Mouse (Mus musculus): ENCODE measurements around the gene Spin2d. TPM values are rescaled to one million over a fixed set of nuclear protein-coding genes. Genes with fewer than 3 reads are reported as not detected.
"Not testable (repeated sequence)": the region's sequence is repeated elsewhere in the genome, so short reads cannot be mapped to it uniquely, and the experiment has no call there.

Spin2d gene
- polyA plus RNA-seq (2014; fragmentation: Nextera tagmentation; extraction: Ambion mirVana), result not detected in 2 replicates

- not testable (repeated sequence) for H3K27me3 ChIP-seq (ENCODE audit: control insufficient read depth, insufficient read depth, low read length); H3K9ac ChIP-seq (ENCODE audit: low read length); H3K9me3 ChIP-seq (ENCODE audit: control insufficient read depth, low read length); H3K4me2 ChIP-seq (ENCODE audit: low read depth, severe bottlenecking); DNase-seq (ENCODE audit: low spot score); ATAC-seq (ENCODE audit: insufficient number of reproducible peaks, low FRiP score, low TSS enrichment, low read depth); H3K27ac ChIP-seq (replicated peaks; ENCODE audit: low read depth, low read length); H3K4me3 ChIP-seq (ENCODE audit: low read depth, low read length); H3K4me1 ChIP-seq (ENCODE audit: control insufficient read depth, insufficient read depth, low read length); H3K36me3 ChIP-seq (ENCODE audit: control insufficient read depth, insufficient read depth, low read length)
- 79% methylated on average over 4 of the region's 15 CpGs for WGBS
These were observed at the start of gene Spin2d for GRCm38 (mm10) chrX:73176889-73177288. Gene Spin2d (minus strand): TSS chrX:73176989.

- Histone ChIP-seq H3K36me3 (ENCODE audit: control insufficient read depth, insufficient read depth, low read length) (no peaks in the 10 kb centered on the region), H3K4me2 (ENCODE audit: low read depth, severe bottlenecking) (no peak overlapping the region), H3K4me1 (ENCODE audit: control insufficient read depth, insufficient read depth, low read length) (no peaks in the 10 kb centered on the region), H3K4me3 (ENCODE audit: low read depth, low read length) (no peak overlapping the region), H3K27ac (replicated peaks; ENCODE audit: low read depth, low read length) (no peak overlapping the region), H3K9ac (ENCODE audit: low read length) (no peak overlapping the region), H3K27me3 (ENCODE audit: control insufficient read depth, insufficient read depth, low read length) (peaks cover 8% of the 10 kb centered on the region; the same call in 1 of the 2 replicates), H3K9me3 (ENCODE audit: control insufficient read depth, low read length) (no peaks in the 10 kb centered on the region)
- no peak for ATAC-seq (ENCODE audit: insufficient number of reproducible peaks, low FRiP score, low TSS enrichment, low read depth)
- DNase-seq (ENCODE audit: low spot score), result no peak
- 50% methylated on average over 1 of the region's 1 CpGs for WGBS
These were observed 48.6 kb upstream of the Spin2d start for GRCm38 (mm10) chrX:73225365-73225764.

- H3K36me3 ChIP-seq (ENCODE audit: control insufficient read depth, insufficient read depth, low read length); DNase-seq (ENCODE audit: low spot score); H3K4me3 ChIP-seq (ENCODE audit: low read depth, low read length); H3K9me3 ChIP-seq (ENCODE audit: control insufficient read depth, low read length); H3K27ac ChIP-seq (replicated peaks; ENCODE audit: low read depth, low read length); H3K4me1 ChIP-seq (ENCODE audit: control insufficient read depth, insufficient read depth, low read length); H3K9ac ChIP-seq (ENCODE audit: low read length); ATAC-seq (ENCODE audit: insufficient number of reproducible peaks, low FRiP score, low TSS enrichment, low read depth); H3K4me2 ChIP-seq (ENCODE audit: low read depth, severe bottlenecking); H3K27me3 ChIP-seq (ENCODE audit: control insufficient read depth, insufficient read depth, low read length): not testable (repeated sequence)
- WGBS, result 81% methylated on average over 12 of the region's 19 CpGs
These were observed 37.2 kb upstream of the Spin2d start, which contains the start of gene Xlr4b for GRCm38 (mm10) chrX:73213819-73214564. Gene Xlr4b (plus strand): TSS chrX:73214333.

GRCm38 (mm10) chrX:73191934-73192333, 15.1 kb upstream of the Spin2d start, which contains the start of gene Xlr3b:
Gene Xlr3b (plus strand): TSS chrX:73192207.
- not testable (repeated sequence) for H3K36me3 ChIP-seq (ENCODE audit: control insufficient read depth, insufficient read depth, low read length); H3K4me1 ChIP-seq (ENCODE audit: control insufficient read depth, insufficient read depth, low read length); H3K9me3 ChIP-seq (ENCODE audit: control insufficient read depth, low read length); ATAC-seq (ENCODE audit: insufficient number of reproducible peaks, low FRiP score, low TSS enrichment, low read depth); H3K4me3 ChIP-seq (ENCODE audit: low read depth, low read length); DNase-seq (ENCODE audit: low spot score); H3K27me3 ChIP-seq (ENCODE audit: control insufficient read depth, insufficient read depth, low read length); H3K4me2 ChIP-seq (ENCODE audit: low read depth, severe bottlenecking); H3K9ac ChIP-seq (ENCODE audit: low read length); H3K27ac ChIP-seq (replicated peaks; ENCODE audit: low read depth, low read length)
- 76% methylated on average over 9 of the region's 12 CpGs for whole genome bisulfite sequencing

- ATAC-seq (ENCODE audit: insufficient number of reproducible peaks, low FRiP score, low TSS enrichment, low read depth); H3K27ac ChIP-seq (replicated peaks; ENCODE audit: low read depth, low read length); H3K9me3 ChIP-seq (ENCODE audit: control insufficient read depth, low read length); H3K4me3 ChIP-seq (ENCODE audit: low read depth, low read length); H3K36me3 ChIP-seq (ENCODE audit: control insufficient read depth, insufficient read depth, low read length); H3K9ac ChIP-seq (ENCODE audit: low read length); H3K4me1 ChIP-seq (ENCODE audit: control insufficient read depth, insufficient read depth, low read length); H3K4me2 ChIP-seq (ENCODE audit: low read depth, severe bottlenecking); DNase-seq (ENCODE audit: low spot score); H3K27me3 ChIP-seq (ENCODE audit: control insufficient read depth, insufficient read depth, low read length): not testable (repeated sequence)
- no CpG with 5 or more reads among the region's 7 CpGs for WGBS
These were observed 27.4 kb downstream of the Spin2d start, which contains the start of gene DXBay18 for GRCm38 (mm10) chrX:73149350-73149749. Gene DXBay18 (minus strand): TSS chrX:73149450.

GRCm38 (mm10) chrX:73148496-73148895, 28.3 kb downstream of the Spin2d start, which contains the start of gene Xlr5b:
Gene Xlr5b (plus strand): TSS chrX:73148796.
- H3K4me3 ChIP-seq (ENCODE audit: low read depth, low read length); H3K4me2 ChIP-seq (ENCODE audit: low read depth, severe bottlenecking); DNase-seq (ENCODE audit: low spot score); H3K4me1 ChIP-seq (ENCODE audit: control insufficient read depth, insufficient read depth, low read length); H3K9me3 ChIP-seq (ENCODE audit: control insufficient read depth, low read length); ATAC-seq (ENCODE audit: insufficient number of reproducible peaks, low FRiP score, low TSS enrichment, low read depth); H3K9ac ChIP-seq (ENCODE audit: low read length); H3K36me3 ChIP-seq (ENCODE audit: control insufficient read depth, insufficient read depth, low read length); H3K27ac ChIP-seq (replicated peaks; ENCODE audit: low read depth, low read length); H3K27me3 ChIP-seq (ENCODE audit: control insufficient read depth, insufficient read depth, low read length): not testable (repeated sequence)
- no CpG with 5 or more reads among the region's 20 CpGs for WGBS

- no CpG with 5 or more reads among the region's 7 CpGs for WGBS
These were observed 33.6 kb downstream of the Spin2d start for GRCm38 (mm10) chrX:73143218-73143618.

More at GRCm38 (mm10) chrX:73143218-73143618, 33.6 kb downstream of the Spin2d start:
- H3K4me2 ChIP-seq (ENCODE audit: low read depth, severe bottlenecking); ATAC-seq (ENCODE audit: insufficient number of reproducible peaks, low FRiP score, low TSS enrichment, low read depth); H3K27ac ChIP-seq (replicated peaks; ENCODE audit: low read depth, low read length); H3K27me3 ChIP-seq (ENCODE audit: control insufficient read depth, insufficient read depth, low read length); H3K4me1 ChIP-seq (ENCODE audit: control insufficient read depth, insufficient read depth, low read length); H3K4me3 ChIP-seq (ENCODE audit: low read depth, low read length); H3K9me3 ChIP-seq (ENCODE audit: control insufficient read depth, low read length); H3K9ac ChIP-seq (ENCODE audit: low read length); H3K36me3 ChIP-seq (ENCODE audit: control insufficient read depth, insufficient read depth, low read length); DNase-seq (ENCODE audit: low spot score): not testable (repeated sequence)

Measured in limb, embryonic 11.5 days (tissue).